Mouse (Mus musculus) heart, embryonic 13.5 days (tissue): Measurements from ENCODE around the gene Qrsl1. TPM values are rescaled to one million over a fixed set of nuclear protein-coding genes. Genes with fewer than 3 reads are reported as not detected.

Experiments
- ATAC-seq: fragments of 200-750 bp; cut with Nextera tagmentation; 2 replicates; pipeline ENCODE4 v1.8.0; 2017; ENCODE audit warnings: moderate TSS enrichment; ENCODE audit not compliant: insufficient number of reproducible peaks, low FRiP score, low TSS enrichment; ENCODE audit errors: extremely low read depth
- H3K27ac ChIP-seq: fragments of 300-500 bp; sonication (generic); replicated peaks from 2 replicates; pipeline ENCODE4 v1.5.1; 2015; ENCODE audit warnings: moderate library complexity, mild to moderate bottlenecking, inconsistent platforms
- H3K27me3 ChIP-seq: fragments of 300-500 bp; sonication (generic); replicated peaks from 2 replicates; pipeline ENCODE4 v1.6.1; 2015; ENCODE audit warnings: mild to moderate bottlenecking, inconsistent platforms
- H3K36me3 ChIP-seq: fragments of 300-500 bp; sonication (generic); 2 replicates; pipeline ENCODE4 v1.6.1; 2015; ENCODE audit warnings: mild to moderate bottlenecking, inconsistent platforms
- H3K4me1 ChIP-seq: fragments of 300-500 bp; sonication (generic); 2 replicates; pipeline ENCODE4 v1.6.1; 2015; ENCODE audit warnings: inconsistent platforms
- H3K4me2 ChIP-seq: fragments of 300-500 bp; sonication (generic); 2 replicates; pipeline ENCODE4 v1.6.1; 2015; ENCODE audit warnings: inconsistent platforms, mild to moderate bottlenecking, moderate library complexity
- H3K4me3 ChIP-seq: fragments of 300-500 bp; sonication (generic); 2 replicates; pipeline ENCODE4 v1.5.1; 2015; ENCODE audit warnings: moderate library complexity, mild to moderate bottlenecking, inconsistent platforms
- H3K9ac ChIP-seq: fragments of 300-500 bp; sonication (generic); 2 replicates; pipeline ENCODE4 v1.6.1; 2015; ENCODE audit warnings: inconsistent platforms, mild to moderate bottlenecking, moderate library complexity
- H3K9me3 ChIP-seq: fragments of 300-500 bp; sonication (generic); 2 replicates; pipeline ENCODE4 v1.6.1; 2016; ENCODE audit warnings: inconsistent platforms
- WGBS: fragments of 180-500 bp; shearing (Covaris S2); methylation state at CpG from one replicate; pipeline ENCODE4 v1.1.7; 2015; ENCODE audit warnings: mixed read lengths; 5-methylcytosine and 5-hydroxymethylcytosine counted together
- polyA plus RNA-seq: library from polyadenylated mRNA; unstranded; fragments of >200 nt; fragmentation: Nextera tagmentation; extraction: Ambion mirVana; gene quantifications from 2 replicates; pipeline ENCODE4 v1.2.1, GENCODE M21; 2015

Qrsl1 gene
- polyA plus RNA-seq, 1 experiment from 2014 or later = 23.6 TPM

DNA sequence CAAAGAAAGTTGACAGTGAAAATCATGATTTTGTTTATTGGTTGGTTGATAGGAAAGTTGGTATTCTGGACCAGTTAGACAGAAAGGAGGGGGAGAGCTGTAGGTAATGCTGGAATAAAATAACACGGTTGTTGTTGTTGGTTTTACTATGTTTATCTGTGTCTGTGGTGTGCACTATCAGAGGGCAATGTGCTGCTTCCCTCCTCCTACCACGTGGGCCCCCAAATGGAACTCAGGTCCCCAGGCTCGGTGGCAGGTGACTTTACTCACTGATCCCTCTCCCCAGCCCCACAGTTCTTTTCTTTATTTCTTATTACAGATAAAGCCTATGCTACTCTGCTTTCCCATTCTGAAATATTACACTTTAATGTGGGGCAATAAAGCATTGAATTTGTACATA lies 10.7 kb upstream of the Qrsl1 start:
- Histone ChIP-seq H3K9ac (no peak overlapping the region), H3K27ac (no peak overlapping the region), H3K4me1 (peaks cover 6% of the 10 kb centered on the region), H3K27me3 (no peaks in the 10 kb centered on the region), H3K36me3 (peaks cover 17% of the 10 kb centered on the region), H3K4me3 (no peak overlapping the region), H3K9me3 (no peaks in the 10 kb centered on the region), H3K4me2 (no peak overlapping the region)
- WGBS = 77% methylated on average over 3 of the region's 3 CpGs
- ATAC-seq = no peak

DNA sequence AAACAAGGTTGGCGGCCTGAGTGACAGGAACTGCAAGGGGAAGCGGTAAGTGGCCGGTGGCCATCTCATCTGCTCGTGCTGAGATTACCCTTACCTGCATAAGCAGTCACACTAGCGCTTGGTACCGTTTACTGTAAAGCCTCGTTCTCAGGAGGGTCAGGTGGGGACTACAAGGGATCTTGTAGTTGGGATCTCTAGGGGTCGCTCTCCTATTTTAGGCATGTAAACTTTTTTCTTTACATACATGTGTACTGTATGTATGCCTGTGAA lies 9.3 kb upstream of the Qrsl1 start:
- Histone ChIP-seq H3K4me2 (no peak overlapping the region), H3K27me3 (no peaks in the 10 kb centered on the region), H3K36me3 (peaks cover 17% of the 10 kb centered on the region), H3K9ac (no peak overlapping the region), H3K9me3 (no peaks in the 10 kb centered on the region), H3K4me3 (no peak overlapping the region), H3K27ac (no peak overlapping the region), H3K4me1 (no peaks in the 10 kb centered on the region)
- no peak for ATAC-seq
- WGBS = 86% methylated on average over 8 of the region's 8 CpGs

DNA sequence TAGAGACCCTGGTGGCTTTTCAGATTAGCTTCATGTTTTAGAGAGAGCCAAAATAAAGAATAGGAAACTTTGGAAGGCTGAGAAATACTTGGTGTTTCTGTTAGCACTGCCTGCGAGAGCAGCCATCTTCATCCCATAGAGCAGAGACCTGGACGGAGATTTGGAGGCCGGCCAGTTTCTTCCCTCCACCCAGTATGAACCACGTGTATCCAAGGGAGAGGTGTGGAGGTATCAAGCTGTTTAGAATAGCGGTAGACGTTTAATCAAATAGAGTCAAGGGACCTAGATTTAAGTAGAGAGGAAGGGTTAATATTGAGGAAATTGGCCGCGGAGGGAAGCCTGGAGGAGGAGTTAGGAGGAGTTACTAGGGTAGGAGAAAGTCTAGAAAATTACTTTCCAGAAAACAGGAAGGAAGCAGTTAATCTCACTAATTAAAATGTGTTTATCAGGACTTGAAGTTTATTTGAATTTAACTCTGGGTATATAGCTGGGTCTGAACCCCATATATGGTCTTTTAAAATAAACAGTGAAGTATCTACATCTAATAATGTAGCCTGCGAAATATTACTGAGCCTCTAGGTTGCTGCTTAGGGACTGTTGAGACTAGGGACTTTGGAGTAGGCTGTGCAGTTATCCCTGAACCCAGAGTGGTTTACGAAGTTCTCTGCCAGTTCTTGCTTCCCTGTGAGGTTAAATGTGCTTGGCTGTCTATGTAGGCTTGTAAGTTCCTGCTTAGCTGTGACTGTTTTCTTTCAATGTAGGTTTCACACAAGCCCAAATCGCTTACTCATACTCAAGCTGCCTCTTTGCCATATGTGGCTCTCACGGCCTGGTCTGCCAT lies 8.7 kb upstream of the Qrsl1 start:
- no peak for ATAC-seq
- no peaks in the 10 kb centered on the region for H3K4me1 ChIP-seq

DNA sequence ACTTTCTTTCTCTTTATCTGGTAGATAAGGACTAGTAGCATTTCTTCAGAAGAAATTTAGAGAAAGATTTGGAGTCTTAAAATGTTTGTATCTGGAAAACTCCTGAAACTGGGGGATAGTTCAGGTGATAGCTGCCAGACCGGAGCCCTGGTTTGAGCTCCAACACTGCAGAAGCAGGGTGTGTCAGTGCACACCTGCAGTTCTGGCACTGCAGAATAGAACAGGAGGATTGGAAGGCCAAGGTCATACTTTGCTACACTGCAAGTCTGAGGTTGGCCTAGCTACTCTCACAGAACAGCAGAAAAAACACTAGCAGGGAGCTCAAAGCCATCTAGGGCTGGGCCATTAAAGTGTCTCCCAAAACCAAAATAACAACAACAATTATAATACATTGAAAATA lies 3.0 kb upstream of the Qrsl1 start:
- WGBS = 72% methylated on average over 1 of the region's 1 CpGs
- H3K36me3 ChIP-seq = no peaks in the 10 kb centered on the region
- no peak overlapping the region for H3K4me2 ChIP-seq

More for the DNA sequence above, 8.7 kb upstream of the Qrsl1 start:
- H3K4me2 ChIP-seq = no peak overlapping the region
- H3K9me3 ChIP-seq = no peaks in the 10 kb centered on the region
- H3K4me3 ChIP-seq = no peak overlapping the region
- H3K9ac ChIP-seq = no peak overlapping the region
- no peak overlapping the region for H3K27ac ChIP-seq
- 82% methylated on average over 12 of the region's 12 CpGs for WGBS
- peaks cover 17% of the 10 kb centered on the region for H3K36me3 ChIP-seq
- no peaks in the 10 kb centered on the region for H3K27me3 ChIP-seq

DNA sequence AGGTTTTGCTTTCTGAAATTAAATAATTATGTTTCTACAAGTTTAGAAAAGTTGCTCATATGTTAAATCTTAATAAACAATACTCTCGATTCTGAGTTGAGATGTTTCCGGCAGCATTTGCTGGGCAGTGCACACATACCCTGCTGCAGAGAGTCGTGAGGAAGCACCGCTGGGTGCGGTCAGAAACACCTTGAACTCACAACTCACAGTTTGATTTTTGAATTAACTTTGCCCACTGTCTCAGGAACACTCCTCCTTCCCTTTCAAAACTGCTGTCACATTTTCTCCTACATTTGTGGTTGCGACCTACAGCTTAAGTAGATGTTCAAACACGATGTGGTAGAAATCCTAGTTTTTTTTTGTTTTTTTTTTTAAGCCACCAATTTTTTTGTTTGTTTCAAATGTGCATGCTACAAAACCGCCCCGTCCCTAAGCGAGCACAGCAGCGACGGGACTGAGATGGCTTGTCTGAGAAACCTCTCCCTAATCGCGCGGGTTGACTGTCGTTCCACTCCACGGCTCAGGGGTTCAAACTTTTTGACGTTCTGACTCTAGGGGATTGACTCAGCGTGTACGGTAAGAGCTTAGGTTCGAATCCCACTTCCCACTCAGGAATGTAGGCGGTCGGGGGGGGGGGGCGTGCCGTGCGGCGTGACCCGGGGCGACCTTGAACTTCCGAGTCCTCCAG lies 518 bp downstream of the Qrsl1 start:
- Histone ChIP-seq H3K36me3 (peaks cover 15% of the 10 kb centered on the region), H3K4me3 (peak overlapping the region; percentile 80), H3K27me3 (no peaks in the 10 kb centered on the region), H3K9ac (peak overlapping the region; percentile 86), H3K4me2 (peak overlapping the region; percentile 73), H3K27ac (peak overlapping the region; percentile 88), H3K9me3 (no peaks in the 10 kb centered on the region), H3K4me1 (peaks cover 22% of the 10 kb centered on the region)
- ATAC-seq = peak; percentile 22; the same call in 1 of the 2 replicates
- WGBS = 7% methylated on average over 30 of the region's 30 CpGs

More for the DNA sequence above, 3.0 kb upstream of the Qrsl1 start:
- peaks cover 22% of the 10 kb centered on the region for H3K4me1 ChIP-seq
- no peak overlapping the region for H3K4me3 ChIP-seq
- H3K9me3 ChIP-seq = no peaks in the 10 kb centered on the region
- no peaks in the 10 kb centered on the region for H3K27me3 ChIP-seq
- no peak overlapping the region for H3K27ac ChIP-seq
- ATAC-seq = no peak
- no peak overlapping the region for H3K9ac ChIP-seq

DNA sequence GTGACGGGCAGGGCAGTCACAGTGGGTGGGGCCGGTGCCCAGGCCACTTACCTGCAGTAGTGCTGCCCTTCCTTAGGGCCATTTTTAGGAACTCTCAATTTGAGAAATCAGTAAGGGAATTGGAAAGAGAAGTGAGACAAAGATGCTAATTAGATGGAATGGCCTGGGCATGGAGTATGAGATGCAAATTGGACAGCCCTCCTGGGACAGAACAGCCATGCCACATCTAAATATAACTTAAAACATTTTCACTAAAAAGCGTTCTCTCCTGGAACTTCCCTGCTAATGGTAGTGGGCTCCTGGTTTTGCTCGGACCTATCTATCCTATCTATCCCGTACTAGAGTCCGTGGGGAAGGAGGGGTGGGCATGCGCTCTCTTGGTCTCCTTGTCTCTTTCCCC lies 3.3 kb downstream of the Qrsl1 start:
- H3K4me3 ChIP-seq = no peak overlapping the region
- no peaks in the 10 kb centered on the region for H3K27me3 ChIP-seq
- no peaks in the 10 kb centered on the region for H3K9me3 ChIP-seq
- no peak overlapping the region for H3K9ac ChIP-seq
- H3K27ac ChIP-seq = no peak overlapping the region
- WGBS = 79% methylated on average over 7 of the region's 7 CpGs
- ATAC-seq = no peak
- peaks cover 17% of the 10 kb centered on the region for H3K4me1 ChIP-seq
- peaks cover 42% of the 10 kb centered on the region for H3K36me3 ChIP-seq
- no peak overlapping the region for H3K4me2 ChIP-seq

DNA sequence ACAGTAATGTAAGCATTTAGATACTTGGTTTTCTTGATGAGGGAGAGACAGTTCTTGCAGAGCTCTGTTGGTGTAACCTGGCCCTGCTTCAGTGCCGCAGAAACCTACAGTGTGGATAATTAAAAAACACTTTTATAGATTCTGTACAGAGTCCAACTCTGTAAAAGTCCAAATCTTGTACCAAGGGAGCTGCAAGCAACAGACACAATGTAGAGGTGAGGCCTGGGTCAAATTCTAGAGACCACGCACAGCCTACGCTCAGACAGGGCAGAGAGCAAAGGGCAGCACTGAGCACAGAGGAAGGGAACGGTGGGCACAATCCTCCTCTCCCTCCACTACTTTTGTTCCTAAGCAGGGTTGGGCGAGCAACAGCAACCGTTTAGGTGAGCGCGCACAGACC lies 5.5 kb downstream of the Qrsl1 start:
- H3K36me3 ChIP-seq = peaks cover 60% of the 10 kb centered on the region
- H3K4me2 ChIP-seq = no peak overlapping the region
- H3K9me3 ChIP-seq = no peaks in the 10 kb centered on the region
- H3K4me1 ChIP-seq = peaks cover 6% of the 10 kb centered on the region
- H3K27ac ChIP-seq = no peak overlapping the region
- H3K9ac ChIP-seq = no peak overlapping the region
- no peak for ATAC-seq
- no peak overlapping the region for H3K4me3 ChIP-seq
- 90% methylated on average over 8 of the region's 8 CpGs for WGBS
- no peaks in the 10 kb centered on the region for H3K27me3 ChIP-seq

DNA sequence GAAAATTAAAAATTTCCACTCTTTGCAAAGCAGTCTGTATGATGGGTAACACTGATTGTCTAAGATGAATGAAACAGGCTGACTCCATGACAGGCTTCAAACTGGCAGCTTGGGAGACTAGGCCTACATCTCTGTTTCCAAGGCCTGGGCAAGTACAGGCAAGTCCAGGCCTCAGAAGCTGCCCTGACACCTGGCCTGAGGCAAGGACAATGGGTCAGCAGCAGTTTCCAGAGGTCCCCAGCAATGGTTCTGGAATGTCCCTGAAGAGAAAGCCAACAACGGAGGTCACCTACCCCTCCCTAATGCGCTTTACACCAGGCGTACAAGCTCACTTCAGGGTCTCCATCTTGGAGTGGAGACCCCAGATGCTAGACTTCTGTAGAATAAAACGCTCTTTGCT lies 8.6 kb downstream of the Qrsl1 start:
- no peak overlapping the region for H3K4me2 ChIP-seq
- no peak for ATAC-seq
- no peak overlapping the region for H3K9ac ChIP-seq
- no peak overlapping the region for H3K27ac ChIP-seq
- WGBS = 90% methylated on average over 4 of the region's 4 CpGs
- no peaks in the 10 kb centered on the region for H3K4me1 ChIP-seq
- H3K4me3 ChIP-seq = no peak overlapping the region
- H3K36me3 ChIP-seq = peaks cover 78% of the 10 kb centered on the region
- no peaks in the 10 kb centered on the region for H3K9me3 ChIP-seq
- no peaks in the 10 kb centered on the region for H3K27me3 ChIP-seq

DNA sequence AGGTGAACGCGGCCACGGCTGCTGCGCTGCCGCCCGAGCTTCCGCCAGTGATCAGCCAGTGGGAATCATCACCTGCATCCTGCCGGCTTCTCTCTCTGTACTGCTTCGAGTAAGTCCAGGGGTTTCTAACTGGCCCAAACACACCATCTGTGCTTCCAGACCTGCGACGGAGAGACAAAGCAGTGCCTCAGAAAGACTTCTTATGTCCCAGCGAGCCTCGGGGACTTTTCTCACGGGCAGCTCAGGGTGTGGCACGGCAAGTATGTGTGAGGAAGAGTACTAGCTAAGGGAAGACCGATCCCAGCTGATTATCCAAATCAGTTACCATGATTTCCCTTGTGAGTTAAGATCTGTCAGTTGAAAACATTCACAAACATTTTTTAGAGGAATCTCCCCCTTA lies 12.6 kb downstream of the Qrsl1 start:
- no peak overlapping the region for H3K27ac ChIP-seq
- H3K9me3 ChIP-seq = no peaks in the 10 kb centered on the region
- H3K27me3 ChIP-seq = no peaks in the 10 kb centered on the region
- H3K9ac ChIP-seq = no peak overlapping the region
- H3K4me1 ChIP-seq = no peaks in the 10 kb centered on the region
- no peak overlapping the region for H3K4me3 ChIP-seq
- H3K4me2 ChIP-seq = no peak overlapping the region
- peaks cover 83% of the 10 kb centered on the region for H3K36me3 ChIP-seq
- no peak for ATAC-seq
- WGBS = 89% methylated on average over 16 of the region's 16 CpGs

DNA sequence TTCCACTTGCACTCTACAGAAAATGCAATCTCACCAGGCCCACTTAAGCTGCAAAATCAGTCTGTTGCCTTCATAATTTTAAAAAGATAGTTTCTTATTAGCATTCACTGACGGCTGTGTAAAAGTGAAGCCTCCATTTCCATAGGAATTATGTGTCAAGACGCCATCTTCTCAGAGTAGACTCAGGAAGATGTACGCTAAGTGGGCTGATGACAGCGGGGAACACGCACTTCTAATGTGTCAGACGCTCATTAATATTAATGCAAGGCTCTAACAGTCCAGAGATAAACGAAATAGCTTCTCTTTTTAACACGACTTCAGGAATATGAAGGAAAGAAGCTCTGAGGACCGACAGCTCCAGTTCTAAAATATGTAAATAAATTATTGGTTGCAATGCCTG lies 13.9 kb downstream of the Qrsl1 start:
- H3K9ac ChIP-seq = no peak overlapping the region
- H3K27me3 ChIP-seq = no peaks in the 10 kb centered on the region
- H3K27ac ChIP-seq = no peak overlapping the region
- WGBS = 84% methylated on average over 9 of the region's 9 CpGs
- ATAC-seq = no peak
- H3K4me1 ChIP-seq = no peaks in the 10 kb centered on the region
- no peak overlapping the region for H3K4me3 ChIP-seq
- H3K9me3 ChIP-seq = no peaks in the 10 kb centered on the region
- H3K4me2 ChIP-seq = no peak overlapping the region
- H3K36me3 ChIP-seq = peaks cover 70% of the 10 kb centered on the region

DNA sequence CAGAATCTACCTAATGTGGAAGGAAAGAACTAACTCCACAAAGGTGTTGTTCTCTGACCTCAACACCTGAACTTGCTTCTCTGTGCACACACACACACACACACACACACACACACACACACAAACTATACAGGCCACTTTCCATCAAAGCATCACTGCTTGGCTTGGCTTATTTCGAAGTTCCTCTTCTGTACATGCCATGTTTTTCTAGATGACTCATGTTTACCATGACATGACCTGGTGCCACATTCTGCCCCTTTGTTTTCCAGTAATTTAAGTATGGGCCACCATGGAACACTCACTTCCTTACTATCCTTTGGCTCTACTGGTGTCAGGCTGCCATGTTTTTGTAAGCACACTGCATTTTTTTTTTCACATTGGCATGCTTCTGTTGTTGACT lies 30.1 kb downstream of the Qrsl1 start:
- Histone ChIP-seq H3K27me3 (no peaks in the 10 kb centered on the region), H3K27ac (no peak overlapping the region), H3K36me3 (peaks cover 16% of the 10 kb centered on the region), H3K9ac (no peak overlapping the region), H3K4me1 (no peaks in the 10 kb centered on the region), H3K4me3 (no peak overlapping the region), H3K4me2 (no peak overlapping the region), H3K9me3 (0 out of 2 replicates have a peak, but pooled peaks cover 5% of the 10 kb centered on the region)
- no peak for ATAC-seq
- WGBS = 80% methylated on average over 1 of the region's 1 CpGs

DNA sequence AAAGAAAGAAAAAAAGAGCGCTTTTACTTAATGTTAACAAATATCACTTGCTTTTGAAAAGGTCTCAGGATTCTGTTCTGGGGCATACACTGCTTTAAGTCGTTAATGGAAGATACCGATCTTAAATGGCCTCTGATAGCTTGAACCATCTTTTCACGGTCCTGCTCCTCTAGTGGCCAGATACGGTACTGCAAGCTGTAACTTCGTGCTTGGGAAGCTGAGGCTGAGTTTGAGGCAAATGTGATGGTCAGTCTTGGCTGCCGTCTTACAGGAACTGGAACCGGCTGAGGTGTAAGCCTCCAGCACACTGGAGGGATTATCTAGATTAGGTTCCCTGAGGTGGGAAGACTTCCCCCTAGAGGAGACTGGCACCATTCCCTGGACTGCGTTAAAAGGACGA lies 30.8 kb downstream of the Qrsl1 start:
- Histone ChIP-seq H3K27me3 (no peaks in the 10 kb centered on the region), H3K36me3 (peaks cover 9% of the 10 kb centered on the region), H3K9me3 (0 out of 2 replicates have a peak, but pooled peaks cover 5% of the 10 kb centered on the region)

More for the DNA sequence above, 30.8 kb downstream of the Qrsl1 start:
- Histone ChIP-seq H3K4me2 (no peak overlapping the region), H3K27ac (no peak overlapping the region), H3K4me1 (no peaks in the 10 kb centered on the region), H3K9ac (no peak overlapping the region), H3K4me3 (no peak overlapping the region)
- WGBS = 67% methylated on average over 10 of the region's 10 CpGs
- ATAC-seq = no peak
